In the genomic region with DNA sequence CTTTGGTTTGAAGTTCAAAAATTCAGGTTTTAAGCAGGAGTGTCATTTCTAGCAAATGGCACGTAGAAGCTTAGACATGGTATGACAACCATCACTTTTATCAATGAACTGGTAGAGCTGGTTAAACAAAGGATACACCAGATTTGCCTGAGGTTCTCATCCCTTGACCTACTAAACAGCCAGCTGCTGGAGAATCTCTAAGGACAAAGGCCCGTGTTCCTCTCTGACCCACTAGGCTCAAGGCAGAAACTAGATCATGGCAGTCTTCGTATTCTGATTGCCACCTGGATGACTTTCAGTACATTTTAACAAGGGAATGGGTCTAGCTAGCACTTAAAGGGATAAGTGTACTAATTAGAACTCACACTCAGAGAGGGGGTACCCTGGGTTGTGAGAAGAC, we compare ENCODE assay signal across 22 mouse cellular contexts.
"Had no signal": no experiment of that assay in that cellular context is flagged by ENCODE, and none has a peak within 500 bp of the region (broad histone marks: within the 10 kb centered on the region; RNA-seq: fewer than 3 reads in every experiment).

No protein-coding gene starts in this region.

- H3K4me1 ChIP-seq: heart, embryonic 12.5 days; hindbrain, embryonic 10.5 days; hindbrain, embryonic 12.5 days; intestine, embryonic 15.5 days; limb, embryonic 15.5 days; liver, embryonic 12.5 days had no signal

- H3K9me3 ChIP-seq: heart, embryonic 12.5 days; hindbrain, embryonic 10.5 days; hindbrain, embryonic 12.5 days; intestine, embryonic 15.5 days; limb, embryonic 13.5 days; limb, embryonic 15.5 days; liver, embryonic 12.5 days had no signal

- DNase-seq: gastrocnemius, adult 2 months; gastrocnemius, postnatal 10 days; gastrocnemius, postnatal 25 days; heart, adult 2 months; heart, postnatal 10 days; heart, postnatal 4 days; kidney, adult 18-20 months; kidney, adult 8-10 months; kidney, postnatal 10 days; kidney, postnatal 25 days; kidney, postnatal 4 days had no signal

- H3K27me3 ChIP-seq: heart, embryonic 12.5 days; hindbrain, embryonic 12.5 days; intestine, embryonic 15.5 days; limb, embryonic 13.5 days; limb, embryonic 15.5 days; liver, embryonic 12.5 days had no signal

- H3K4me3 ChIP-seq: gastrocnemius, adult 2 months; heart, adult 2 months; heart, embryonic 12.5 days; hindbrain, embryonic 10.5 days; hindbrain, embryonic 12.5 days; intestine, embryonic 15.5 days; layer of hippocampus, adult 2 months; left cerebral cortex, adult 2 months; limb, embryonic 13.5 days; limb, embryonic 15.5 days; liver, embryonic 12.5 days had no signal

- H3K27ac ChIP-seq: gastrocnemius, adult 2 months; heart, adult 2 months; hindbrain, embryonic 10.5 days; hindbrain, embryonic 12.5 days; hindbrain, embryonic 14.5 days; intestine, embryonic 15.5 days; layer of hippocampus, adult 2 months; left cerebral cortex, adult 2 months; limb, embryonic 13.5 days; limb, embryonic 15.5 days; liver, embryonic 12.5 days; liver, embryonic 14.5 days had no signal

- H3K36me3 ChIP-seq: heart, embryonic 12.5 days; hindbrain, embryonic 10.5 days; hindbrain, embryonic 12.5 days; intestine, embryonic 15.5 days; limb, embryonic 13.5 days; limb, embryonic 15.5 days; liver, embryonic 12.5 days had no signal
